Mouse (Mus musculus) forebrain, embryonic 12.5 days (tissue): ENCODE results near the gene Podxl. TPM values are rescaled to one million over a fixed set of nuclear protein-coding genes. Genes with fewer than 3 reads are reported as not detected.

Experiments used
- ATAC-seq: fragments of 200-750 bp; cut with Nextera tagmentation; 2 replicates; pipeline ENCODE4 v1.8.0; 2017; ENCODE audit warnings: moderate TSS enrichment; ENCODE audit not compliant: low FRiP score
- H3K27ac ChIP-seq: fragments of 300-500 bp; sonication (generic); 2 replicates; pipeline ENCODE4 v1.5.1; 2016; ENCODE audit warnings: mild to moderate bottlenecking
- H3K27me3 ChIP-seq: fragments of 300-500 bp; sonication (generic); 2 replicates; pipeline ENCODE4 v1.6.1; 2016; ENCODE audit warnings: mild to moderate bottlenecking
- H3K36me3 ChIP-seq: fragments of 300-500 bp; sonication (generic); replicated peaks from 2 replicates; pipeline ENCODE4 v1.6.1; 2016; ENCODE audit warnings: mild to moderate bottlenecking
- H3K4me1 ChIP-seq: fragments of 300-500 bp; sonication (generic); 2 replicates; pipeline ENCODE4 v1.6.1; 2016
- H3K4me2 ChIP-seq: fragments of 300-500 bp; sonication (generic); 2 replicates; pipeline ENCODE4 v1.6.1; 2016; ENCODE audit warnings: mild to moderate bottlenecking, moderate library complexity
- H3K4me3 ChIP-seq: fragments of 300-500 bp; sonication (generic); replicated peaks from 2 replicates; pipeline ENCODE4 v1.5.1; 2016; ENCODE audit warnings: mild to moderate bottlenecking
- H3K9ac ChIP-seq: fragments of 300-500 bp; sonication (generic); 2 replicates; pipeline ENCODE4 v1.6.1; 2016; ENCODE audit warnings: mild to moderate bottlenecking
- H3K9me3 ChIP-seq: fragments of 300-500 bp; sonication (generic); 2 replicates; pipeline ENCODE4 v1.6.1; 2016
- WGBS: fragments of 180-500 bp; shearing (Covaris S2); methylation state at CpG from one replicate; pipeline ENCODE4 v1.1.7; 2016; 5-methylcytosine and 5-hydroxymethylcytosine counted together
- polyA plus RNA-seq: library from polyadenylated mRNA; unstranded; fragments of >200 nt; fragmentation: Nextera tagmentation; extraction: Ambion mirVana; gene quantifications from 2 replicates; pipeline ENCODE4 v1.2.1, GENCODE M21; 2016

Podxl gene
- polyA plus RNA-seq, 1 experiment from 2014 or later = 21.1 TPM

GRCm38 (mm10) chr6:31592128-31592527 lies 28.3 kb upstream of the Podxl start:
- 80% methylated on average over 2 of the region's 2 CpGs for WGBS
- no peak overlapping the region for H3K27ac ChIP-seq
- no peaks in the 10 kb centered on the region for H3K9me3 ChIP-seq
- H3K4me2 ChIP-seq = no peak overlapping the region
- peaks cover 11% of the 10 kb centered on the region for H3K4me1 ChIP-seq
- H3K4me3 ChIP-seq = no peak overlapping the region
- no peak overlapping the region for H3K9ac ChIP-seq
- no peak for ATAC-seq
- H3K27me3 ChIP-seq = no peaks in the 10 kb centered on the region
- no peaks in the 10 kb centered on the region for H3K36me3 ChIP-seq

GRCm38 (mm10) chr6:31591676-31592075 lies 27.9 kb upstream of the Podxl start:
- 86% methylated on average over 3 of the region's 3 CpGs for WGBS

GRCm38 (mm10) chr6:31590754-31591153 lies 27.0 kb upstream of the Podxl start:
- Histone ChIP-seq H3K4me2 (no peak overlapping the region), H3K9ac (no peak overlapping the region), H3K4me3 (no peak overlapping the region), H3K27ac (no peak overlapping the region), H3K27me3 (no peaks in the 10 kb centered on the region), H3K36me3 (no peaks in the 10 kb centered on the region), H3K9me3 (no peaks in the 10 kb centered on the region), H3K4me1 (no peaks in the 10 kb centered on the region)
- ATAC-seq = no peak
- WGBS = 86% methylated on average over 2 of the region's 2 CpGs

More at GRCm38 (mm10) chr6:31591676-31592075, 27.9 kb upstream of the Podxl start:
- no peak for ATAC-seq
- H3K27me3 ChIP-seq = no peaks in the 10 kb centered on the region
- H3K27ac ChIP-seq = no peak overlapping the region
- H3K36me3 ChIP-seq = no peaks in the 10 kb centered on the region
- no peak overlapping the region for H3K9ac ChIP-seq
- no peaks in the 10 kb centered on the region for H3K9me3 ChIP-seq
- H3K4me3 ChIP-seq = no peak overlapping the region
- peaks cover 7% of the 10 kb centered on the region for H3K4me1 ChIP-seq
- H3K4me2 ChIP-seq = no peak overlapping the region

- Histone ChIP-seq H3K4me1 (no peaks in the 10 kb centered on the region), H3K36me3 (no peaks in the 10 kb centered on the region), H3K4me3 (no peak overlapping the region), H3K27ac (no peak overlapping the region), H3K9ac (no peak overlapping the region), H3K4me2 (no peak overlapping the region), H3K27me3 (no peaks in the 10 kb centered on the region), H3K9me3 (no peaks in the 10 kb centered on the region)
- WGBS = 89% methylated on average over 3 of the region's 3 CpGs
- no peak for ATAC-seq
These were observed 25.5 kb upstream of the Podxl start for GRCm38 (mm10) chr6:31589268-31589667.

- H3K27me3 ChIP-seq = no peaks in the 10 kb centered on the region
- ATAC-seq = no peak
- H3K4me3 ChIP-seq = no peak overlapping the region
- no peaks in the 10 kb centered on the region for H3K9me3 ChIP-seq
- H3K9ac ChIP-seq = no peak overlapping the region
- 60% methylated on average over 4 of the region's 4 CpGs for WGBS
- H3K4me1 ChIP-seq = no peaks in the 10 kb centered on the region
- H3K36me3 ChIP-seq = no peaks in the 10 kb centered on the region
- no peak overlapping the region for H3K4me2 ChIP-seq
- H3K27ac ChIP-seq = no peak overlapping the region
These were observed 23.9 kb upstream of the Podxl start for GRCm38 (mm10) chr6:31587655-31588054.

- WGBS = 74% methylated on average over 2 of the region's 2 CpGs
- Histone ChIP-seq H3K9ac (no peak overlapping the region), H3K4me2 (no peak overlapping the region), H3K4me3 (no peak overlapping the region), H3K27me3 (no peaks in the 10 kb centered on the region), H3K4me1 (no peaks in the 10 kb centered on the region), H3K9me3 (no peaks in the 10 kb centered on the region), H3K27ac (no peak overlapping the region), H3K36me3 (no peaks in the 10 kb centered on the region)
- ATAC-seq = no peak
These were observed 22.3 kb upstream of the Podxl start for GRCm38 (mm10) chr6:31586127-31586526.

- WGBS = 91% methylated on average over 9 of the region's 9 CpGs
- no peaks in the 10 kb centered on the region for H3K36me3 ChIP-seq
- H3K4me2 ChIP-seq = no peak overlapping the region
- no peak overlapping the region for H3K9ac ChIP-seq
- H3K4me1 ChIP-seq = no peaks in the 10 kb centered on the region
- H3K27me3 ChIP-seq = no peaks in the 10 kb centered on the region; the same call in 1 of the 2 replicates
- no peak overlapping the region for H3K27ac ChIP-seq
- H3K9me3 ChIP-seq = no peaks in the 10 kb centered on the region
- no peak overlapping the region for H3K4me3 ChIP-seq
- no peak for ATAC-seq
These were observed 12.4 kb upstream of the Podxl start for GRCm38 (mm10) chr6:31576151-31576550.

- Histone ChIP-seq H3K4me2 (no peak overlapping the region), H3K4me1 (no peaks in the 10 kb centered on the region), H3K27me3 (no peaks in the 10 kb centered on the region; the same call in 1 of the 2 replicates), H3K4me3 (no peak overlapping the region), H3K9ac (no peak overlapping the region), H3K27ac (no peak overlapping the region), H3K36me3 (no peaks in the 10 kb centered on the region), H3K9me3 (no peaks in the 10 kb centered on the region)
- 75% methylated on average over 4 of the region's 4 CpGs for WGBS
- ATAC-seq = no peak
These were observed 11.3 kb upstream of the Podxl start for GRCm38 (mm10) chr6:31575063-31575462.

GRCm38 (mm10) chr6:31571459-31571858 lies 7.7 kb upstream of the Podxl start:
- H3K4me2 ChIP-seq = no peak overlapping the region
- no peaks in the 10 kb centered on the region for H3K9me3 ChIP-seq
- no peaks in the 10 kb centered on the region for H3K36me3 ChIP-seq
- H3K4me1 ChIP-seq = peaks cover 11% of the 10 kb centered on the region
- WGBS = 63% methylated on average over 3 of the region's 3 CpGs
- H3K27me3 ChIP-seq = peaks cover 11% of the 10 kb centered on the region
- H3K4me3 ChIP-seq = no peak overlapping the region
- no peak for ATAC-seq
- H3K27ac ChIP-seq = no peak overlapping the region
- no peak overlapping the region for H3K9ac ChIP-seq

- Histone ChIP-seq H3K36me3 (no peaks in the 10 kb centered on the region), H3K4me3 (no peak overlapping the region), H3K27me3 (peaks cover 11% of the 10 kb centered on the region; the same call in 1 of the 2 replicates), H3K4me1 (peaks cover 19% of the 10 kb centered on the region), H3K9ac (no peak overlapping the region), H3K9me3 (no peaks in the 10 kb centered on the region), H3K4me2 (no peak overlapping the region), H3K27ac (no peak overlapping the region)
- 23% methylated on average over 7 of the region's 7 CpGs for WGBS
- no peak for ATAC-seq
These were observed 4.4 kb upstream of the Podxl start for GRCm38 (mm10) chr6:31568070-31568595.

GRCm38 (mm10) chr6:31567200-31567599 lies 3.4 kb upstream of the Podxl start:
- H3K4me1 ChIP-seq = peaks cover 28% of the 10 kb centered on the region
- H3K9me3 ChIP-seq = no peaks in the 10 kb centered on the region
- no peak overlapping the region for H3K27ac ChIP-seq
- H3K27me3 ChIP-seq = peaks cover 18% of the 10 kb centered on the region; the same call in 1 of the 2 replicates
- no peak overlapping the region for H3K9ac ChIP-seq
- H3K36me3 ChIP-seq = no peaks in the 10 kb centered on the region
- no peak overlapping the region for H3K4me2 ChIP-seq
- ATAC-seq = no peak
- WGBS = 32% methylated on average over 7 of the region's 7 CpGs
- H3K4me3 ChIP-seq = no peak overlapping the region

- no peak for ATAC-seq
- Histone ChIP-seq H3K4me3 (peak overlapping the region; percentile 77), H3K27me3 (peaks cover 30% of the 10 kb centered on the region), H3K4me2 (peak overlapping the region; percentile 89), H3K4me1 (peaks cover 47% of the 10 kb centered on the region), H3K9me3 (no peaks in the 10 kb centered on the region), H3K9ac (peak overlapping the region; percentile 86; the same call in 1 of the 2 replicates), H3K27ac (peak overlapping the region; percentile 3; the same call in 1 of the 2 replicates), H3K36me3 (no peaks in the 10 kb centered on the region)
- WGBS = 2% methylated on average over 17 of the region's 17 CpGs
These were observed 1.2 kb upstream of the Podxl start for GRCm38 (mm10) chr6:31564901-31565391.

- Histone ChIP-seq H3K4me2 (peak overlapping the region; percentile 89), H3K27ac (peak overlapping the region; percentile 78), H3K9ac (peak overlapping the region; percentile 86), H3K4me3 (peak overlapping the region; percentile 77), H3K9me3 (no peaks in the 10 kb centered on the region), H3K27me3 (peaks cover 30% of the 10 kb centered on the region), H3K36me3 (no peaks in the 10 kb centered on the region), H3K4me1 (peaks cover 51% of the 10 kb centered on the region)
- ATAC-seq = peak; percentile 60
- under 1% methylated on average over 14 of the region's 18 CpGs for WGBS
These were observed 376 bp upstream of the Podxl start for GRCm38 (mm10) chr6:31564182-31564531.
